Mouse (Mus musculus) kidney, adult 8-10 months (tissue): ENCODE measurements around the gene Dpf1.

Experiments
- DNase-seq, 2 experiments: peaks; one replicate each; pipeline ENCODE4 v3.0.0; 2022

Gene Dpf1

GRCm38 (mm10) chr7:29342489-29343092 is 38.8 kb downstream of the Dpf1 start:
- peak in 1 of 2 experiments; percentile 7 for DNase-seq

GRCm38 (mm10) chr7:29343746-29344145 is 40.0 kb downstream of the Dpf1 start:
- no peak for DNase-seq

- DNase-seq: no peak
Observed at GRCm38 (mm10) chr7:29345534-29345933, 41.8 kb downstream of the Dpf1 start.

GRCm38 (mm10) chr7:29346212-29346611 is 42.5 kb downstream of the Dpf1 start:
- DNase-seq: no peak

- DNase-seq: no peak
Observed at GRCm38 (mm10) chr7:29350489-29350888, 46.7 kb downstream of the Dpf1 start.

- DNase-seq: no peak
Observed at GRCm38 (mm10) chr7:29352246-29352645, 48.5 kb downstream of the Dpf1 start.

GRCm38 (mm10) chr7:29354161-29354560 is 50.4 kb downstream of the Dpf1 start:
- no peak for DNase-seq

GRCm38 (mm10) chr7:29355406-29355805 is 51.7 kb downstream of the Dpf1 start:
- DNase-seq: no peak

GRCm38 (mm10) chr7:29361497-29361896 is 57.7 kb downstream of the Dpf1 start:
- no peak for DNase-seq

GRCm38 (mm10) chr7:29364052-29364451 is 60.3 kb downstream of the Dpf1 start:
- DNase-seq: peak in 1 of 2 experiments; percentile 8

- DNase-seq: no peak
Observed at GRCm38 (mm10) chr7:29367166-29368003, 63.6 kb downstream of the Dpf1 start.
